Mouse (Mus musculus): ENCODE measurements around the gene Pitpnc1. TPM values are rescaled to one million over a fixed set of nuclear protein-coding genes. Genes with fewer than 3 reads are reported as not detected.

Gene Pitpnc1
- total RNA-seq, 4 experiments from 2014 or later, result 52.3 to 67.4 (median 59.9) TPM

GRCm38 (mm10) chr11:107410090-107410732, 60.3 kb downstream of the Pitpnc1 start:
- DNase-seq (ENCODE audit: low spot score in 2 of 2), result no peak

- DNase-seq (ENCODE audit: low spot score in 2 of 2), result no peak
These were observed 61.6 kb downstream of the Pitpnc1 start for GRCm38 (mm10) chr11:107408886-107409285.

GRCm38 (mm10) chr11:107407698-107408097, 62.8 kb downstream of the Pitpnc1 start:
- no peak for DNase-seq (ENCODE audit: low spot score in 2 of 2)

DNA sequence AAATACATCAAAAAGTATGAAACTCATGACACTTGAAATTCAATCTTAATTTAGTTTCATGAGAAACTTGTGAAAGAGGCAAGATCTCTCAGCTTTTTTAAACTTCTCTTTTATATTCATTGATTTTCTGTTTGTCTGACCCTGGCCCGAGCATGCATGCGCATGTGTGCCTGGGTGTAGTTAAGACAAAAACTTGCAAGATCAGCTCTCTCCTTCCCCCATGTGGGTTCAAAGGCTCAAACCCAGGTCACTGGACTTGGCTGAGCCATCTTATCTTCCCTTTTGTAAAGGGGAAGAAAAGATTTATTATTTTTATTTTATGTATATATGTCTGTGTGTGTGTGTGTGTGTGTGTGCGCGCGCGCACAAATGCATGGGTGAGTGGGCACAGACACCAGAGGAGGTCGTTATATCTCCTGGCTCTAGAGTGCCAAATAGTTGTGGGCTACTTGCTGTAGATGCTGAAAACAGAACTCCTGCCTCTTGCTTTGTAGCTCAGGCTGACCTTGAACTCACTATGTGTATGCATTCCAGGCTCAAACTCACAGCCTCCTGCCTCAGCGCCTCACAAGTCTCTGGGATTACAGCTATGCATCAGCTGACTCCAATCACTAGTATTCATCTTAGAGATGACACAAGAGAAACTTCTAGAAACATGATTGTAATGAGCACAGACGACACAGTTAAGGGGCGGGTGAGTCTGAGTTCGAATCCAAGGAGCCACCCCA, 64.7 kb downstream of the Pitpnc1 start:
- DNase-seq (ENCODE audit: low spot score in 2 of 2), result no peak

- DNase-seq (ENCODE audit: low spot score in 2 of 2), result no peak
These were observed 67.2 kb downstream of the Pitpnc1 start for GRCm38 (mm10) chr11:107403309-107403708.

- DNase-seq (ENCODE audit: low spot score in 2 of 2), result no peak
These were observed 68.5 kb downstream of the Pitpnc1 start for GRCm38 (mm10) chr11:107401839-107402590.

DNA sequence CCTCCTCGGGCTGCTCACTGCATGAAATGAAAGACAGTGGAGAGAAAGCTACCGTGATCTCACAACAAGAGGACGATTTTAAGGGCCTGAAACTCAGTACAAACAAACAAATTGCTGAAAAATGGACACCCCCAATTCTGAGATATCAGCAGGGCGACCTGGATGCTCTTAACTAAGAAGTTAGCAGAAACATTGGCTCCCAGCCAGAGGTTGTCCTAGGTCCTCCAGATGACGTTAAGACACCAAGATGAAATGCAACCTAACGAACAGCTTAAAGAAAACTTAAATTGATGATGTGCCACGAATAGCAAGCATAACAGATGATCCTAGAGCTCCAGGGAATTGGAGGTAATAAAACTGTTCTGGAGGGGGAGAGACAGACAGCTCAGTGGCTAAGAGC, 69.7 kb downstream of the Pitpnc1 start:
- no peak for DNase-seq (ENCODE audit: low spot score in 2 of 2)

DNA sequence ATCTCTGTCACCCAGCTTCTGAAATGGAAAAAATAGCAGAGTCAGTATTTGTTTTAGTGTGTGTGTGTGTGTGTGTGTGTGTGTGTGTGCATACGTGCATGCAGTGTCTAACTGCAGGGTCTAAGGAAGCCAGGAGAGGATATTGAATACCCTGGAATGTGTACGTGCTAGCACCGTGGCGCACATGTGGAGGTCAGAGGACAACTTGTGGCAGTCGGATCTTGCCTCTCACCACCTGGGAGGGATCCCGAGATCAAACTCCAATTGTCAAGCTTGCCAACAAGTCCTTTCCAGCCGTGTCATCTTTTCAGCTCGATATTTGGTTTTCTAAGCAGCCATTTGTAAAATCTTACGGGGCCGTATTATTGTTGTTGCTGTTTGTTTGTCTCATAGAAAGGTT, 70.5 kb downstream of the Pitpnc1 start:
- no peak for DNase-seq (ENCODE audit: low spot score in 2 of 2)

DNA sequence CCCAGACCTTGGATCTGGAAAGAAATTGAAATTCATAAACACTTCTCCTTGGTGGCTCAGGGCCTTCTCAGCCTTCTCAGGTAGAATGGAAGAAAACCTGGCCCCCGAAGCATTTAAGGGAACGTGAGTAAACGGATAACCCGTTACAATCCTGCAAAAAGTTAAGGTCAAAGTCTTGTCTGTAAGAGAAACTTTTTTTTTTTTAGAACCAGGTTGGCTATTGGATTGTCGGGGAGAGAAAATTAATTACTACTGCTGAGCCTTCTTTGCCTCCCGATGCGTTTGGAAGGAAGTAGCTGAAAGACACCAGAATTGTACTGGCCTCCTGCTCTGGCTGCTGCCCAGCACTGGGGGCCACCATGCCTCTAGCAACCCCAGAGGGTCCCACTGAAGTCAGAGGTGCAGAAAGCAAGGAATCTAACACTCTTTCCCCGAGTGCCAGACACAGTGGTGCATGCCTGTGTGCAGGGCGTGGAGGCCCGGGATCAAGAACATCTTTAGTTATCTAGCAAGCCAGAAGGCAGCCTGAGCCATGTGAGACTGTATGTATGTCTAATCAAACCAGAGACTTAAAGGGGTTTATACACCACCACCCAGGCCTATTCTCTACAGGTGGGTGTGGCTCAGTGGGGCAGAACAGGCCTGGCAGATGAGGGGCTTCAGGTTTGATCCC, 73.0 kb downstream of the Pitpnc1 start:
- DNase-seq (ENCODE audit: low spot score in 2 of 2), result no peak

- no peak for DNase-seq (ENCODE audit: low spot score in 2 of 2)
These were observed 76.3 kb downstream of the Pitpnc1 start for GRCm38 (mm10) chr11:107394245-107394644.

DNA sequence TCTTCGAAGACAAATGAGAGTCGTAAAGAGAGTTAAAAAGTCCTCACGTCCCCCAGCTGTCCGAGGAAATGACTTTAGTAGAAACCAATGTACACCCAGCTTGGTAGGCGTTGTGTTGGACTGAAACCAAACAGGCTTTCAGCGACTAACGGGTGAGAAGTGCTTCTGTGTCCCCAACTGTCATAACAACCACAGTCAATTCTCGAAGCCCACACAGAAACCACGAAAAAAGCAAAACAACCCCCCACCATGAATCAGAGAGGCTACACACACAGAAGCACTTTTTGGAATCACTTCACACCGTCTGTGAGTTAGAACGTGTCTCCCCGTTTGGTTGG, 76.7 kb downstream of the Pitpnc1 start:
- peak in 1 of 2 experiments; percentile 43 for DNase-seq (ENCODE audit: low spot score in 2 of 2)

GRCm38 (mm10) chr11:107393154-107393827, 77.2 kb downstream of the Pitpnc1 start:
- DNase-seq (ENCODE audit: low spot score in 2 of 2), result no peak

GRCm38 (mm10) chr11:107390540-107390939, 80.0 kb downstream of the Pitpnc1 start:
- peak in 1 of 2 experiments; percentile 60 for DNase-seq (ENCODE audit: low spot score in 2 of 2)

DNA sequence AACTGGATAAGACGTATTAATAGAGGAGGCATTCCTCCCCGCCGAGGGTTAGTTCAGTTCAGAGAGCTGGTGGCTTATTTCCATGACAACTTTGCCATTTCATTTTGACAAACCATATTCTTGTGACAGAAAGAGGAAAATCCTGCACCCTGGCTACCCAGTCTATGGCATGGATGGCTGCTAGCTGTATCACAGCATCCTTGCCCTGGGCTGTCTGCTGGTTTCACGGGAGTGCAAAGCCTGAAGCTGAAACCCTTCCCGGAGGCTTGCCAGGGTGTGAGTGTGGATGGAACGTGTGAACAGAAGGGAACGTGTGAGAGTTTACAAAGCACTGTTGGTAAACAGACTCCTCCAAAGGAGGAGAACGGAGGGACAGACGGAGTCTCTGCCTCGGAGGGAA, 80.5 kb downstream of the Pitpnc1 start:
- no peak for DNase-seq (ENCODE audit: low spot score in 2 of 2)

DNA sequence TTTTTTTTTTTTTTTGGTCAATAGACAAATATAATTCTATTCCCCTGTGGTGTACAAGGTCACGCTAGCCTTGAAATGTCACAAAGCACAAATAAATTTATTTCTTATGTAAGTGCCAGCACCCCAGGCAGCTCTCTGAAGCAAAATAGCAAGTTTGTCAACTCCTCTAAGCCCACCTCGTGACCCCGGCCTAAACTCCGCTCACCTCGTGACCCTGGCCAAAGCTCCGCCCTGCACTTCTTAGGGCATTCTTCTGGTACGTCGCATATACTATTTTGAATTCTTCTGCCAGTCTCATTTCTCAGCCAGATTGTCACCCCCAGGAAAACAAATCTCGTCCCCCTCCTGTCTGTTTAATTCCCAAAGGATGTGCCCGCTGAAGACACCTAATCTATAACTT, 84.0 kb downstream of the Pitpnc1 start:
- no peak for DNase-seq (ENCODE audit: low spot score in 2 of 2)

GRCm38 (mm10) chr11:107385306-107385705, 85.2 kb downstream of the Pitpnc1 start:
- no peak for DNase-seq (ENCODE audit: low spot score in 2 of 2)

DNA sequence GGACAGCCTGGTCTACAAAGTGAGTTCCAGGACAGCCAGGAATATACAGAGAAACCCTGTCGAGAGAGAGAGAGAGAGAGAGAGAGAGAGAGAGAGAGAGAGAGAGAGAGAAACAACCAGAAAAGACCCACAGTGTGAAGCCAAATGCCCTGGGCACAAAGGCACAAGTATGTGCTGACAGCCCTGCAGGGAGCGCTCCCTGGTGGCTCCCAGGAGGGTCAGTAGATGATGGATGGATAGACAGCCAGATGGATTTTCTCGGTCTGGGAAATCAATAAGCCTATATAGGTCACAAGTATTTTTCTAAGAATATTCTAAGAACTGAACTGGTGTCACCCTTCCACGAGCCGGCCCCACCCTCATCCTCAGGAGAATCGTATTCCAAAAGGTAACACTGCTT, 86.5 kb downstream of the Pitpnc1 start:
- DNase-seq (ENCODE audit: low spot score in 2 of 2), result no peak

DNA sequence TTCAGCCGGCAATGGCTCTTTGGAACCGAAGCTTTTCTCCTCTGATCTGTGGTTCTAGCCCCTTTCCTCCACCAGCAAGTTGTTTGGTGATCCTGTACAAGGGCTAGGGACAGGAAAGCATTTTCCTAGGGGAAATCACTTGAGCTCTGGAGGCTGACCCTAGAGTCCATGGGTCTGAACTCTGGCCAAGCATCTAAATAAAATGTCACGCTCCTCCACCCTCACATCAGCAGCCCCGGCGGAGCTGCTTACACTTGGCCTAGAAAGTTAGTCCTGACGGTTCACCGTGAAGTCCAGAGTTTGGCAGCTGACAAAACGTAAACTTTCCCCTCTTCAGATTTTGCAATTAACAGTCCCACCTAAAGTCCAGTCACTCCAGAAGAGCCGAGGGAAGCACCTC, 90.5 kb downstream of the Pitpnc1 start:
- DNase-seq (ENCODE audit: low spot score in 2 of 2), result no peak

- DNase-seq (ENCODE audit: low spot score in 2 of 2), result peak in 1 of 2 experiments; percentile 62
These were observed 91.2 kb downstream of the Pitpnc1 start for GRCm38 (mm10) chr11:107379089-107379845.

DNA sequence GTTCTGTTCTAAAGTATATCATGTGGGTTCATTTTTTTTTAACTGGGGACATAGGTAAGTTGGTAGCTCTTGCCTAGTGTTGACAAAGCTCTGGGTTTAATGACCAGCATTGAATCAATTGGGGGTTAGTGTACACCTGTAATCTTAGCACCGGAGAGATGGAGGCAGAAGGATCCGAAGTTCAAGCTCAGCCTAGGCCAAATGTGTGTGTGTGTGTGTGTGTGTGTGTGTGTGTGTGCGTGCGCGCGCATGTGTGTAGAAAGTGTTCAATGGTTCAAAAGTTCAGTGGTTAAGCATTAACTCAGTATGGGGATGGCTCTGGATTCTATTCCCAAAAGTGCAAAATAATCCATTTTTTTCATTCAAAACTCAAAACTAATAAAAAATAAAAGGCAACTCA, 93.2 kb downstream of the Pitpnc1 start:
- no peak for DNase-seq (ENCODE audit: low spot score in 2 of 2)

DNA sequence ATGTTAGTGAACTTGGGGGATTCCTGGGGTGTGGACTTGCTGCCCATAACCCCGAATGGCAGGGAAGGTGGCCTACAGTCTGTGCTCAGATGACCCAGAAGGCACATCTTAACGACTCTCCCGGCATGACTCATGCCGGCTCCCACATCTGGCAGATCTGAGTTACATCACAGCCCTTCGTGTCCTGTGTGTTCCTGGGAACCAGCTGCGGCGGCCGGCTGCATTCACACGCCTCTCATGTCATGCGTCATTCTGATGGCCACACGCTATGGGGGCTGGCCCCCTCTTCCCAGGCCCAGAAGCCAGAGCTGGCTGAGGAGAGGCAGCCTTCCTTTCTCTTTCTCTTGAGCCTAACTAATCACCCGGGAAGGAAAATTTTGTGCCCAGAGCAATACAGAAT, 94.2 kb downstream of the Pitpnc1 start:
- peak in 1 of 2 experiments; percentile 29 for DNase-seq (ENCODE audit: low spot score in 2 of 2)

Data from left cerebral cortex, adult 8-10 months (tissue).